Mouse (Mus musculus) MEL (cell line): Measurements from ENCODE around the gene Tlr7. TPM values are rescaled to one million over a fixed set of nuclear protein-coding genes. Genes with fewer than 3 reads are reported as not detected.

Experiments used
- DNase-seq: peaks from one replicate; pipeline ENCODE4 v3.0.0; 2011; ENCODE audit warnings: low read depth, low spot score
- H3K27ac ChIP-seq: 2 replicates; pipeline ENCODE4 v1.5.1; 2012; ENCODE audit warnings: low read depth, mild to moderate bottlenecking, control low read depth, low read length, moderate library complexity; ENCODE audit not compliant: control insufficient read depth
- H3K27me3 ChIP-seq, 2 experiments: fragments of 150-350 bp in 1 of 2; sonication (generic) in 1 of 2; 2 replicates each; pipeline ENCODE4 v1.6.1; 2012; ENCODE audit warnings: low read length in 2 of 2, mild to moderate bottlenecking in 2 of 2, improper control_type of control experiment in 1 of 2, moderate library complexity in 1 of 2; ENCODE audit not compliant: insufficient read depth in 2 of 2, control insufficient read depth in 1 of 2
- H3K36me3 ChIP-seq, 2 experiments: 2 replicates each; pipeline ENCODE4 v1.6.1; 2012 to 2014; ENCODE audit warnings: low read length in 2 of 2, improper control_type of control experiment in 1 of 2, inconsistent platforms in 1 of 2, mild to moderate bottlenecking in 1 of 2; ENCODE audit not compliant: insufficient read depth in 2 of 2, control insufficient read depth in 1 of 2
- H3K4me1 ChIP-seq, 2 experiments: fragments of 150-350 bp in 1 of 2; sonication (generic) in 1 of 2; 2 replicates each; pipeline ENCODE4 v1.6.1; 2012; ENCODE audit warnings: low read length in 2 of 2, improper control_type of control experiment in 1 of 2, mild to moderate bottlenecking in 1 of 2; ENCODE audit not compliant: insufficient read depth in 2 of 2, control insufficient read depth in 1 of 2
- H3K4me3 ChIP-seq, 2 experiments: fragments of 150-350 bp in 1 of 2; sonication (generic) in 1 of 2; 2 replicates each; pipeline ENCODE4 v1.5.1; 2012; ENCODE audit warnings: low read depth in 2 of 2, low read length in 2 of 2, mild to moderate bottlenecking in 2 of 2, moderate library complexity in 2 of 2, control low read depth in 1 of 2, improper control_type of control experiment in 1 of 2; ENCODE audit not compliant: control insufficient read depth in 1 of 2, insufficient read depth in 1 of 2
- H3K79me2 ChIP-seq: 2 replicates; pipeline ENCODE4 v1.6.1; 2012; ENCODE audit warnings: mild to moderate bottlenecking, low read length, moderate library complexity; ENCODE audit not compliant: control insufficient read depth, poor library complexity, insufficient read depth
- H3K9ac ChIP-seq: 2 replicates; pipeline ENCODE4 v1.6.1; 2012; ENCODE audit warnings: low read depth, mild to moderate bottlenecking, control low read depth, low read length, moderate library complexity; ENCODE audit not compliant: control insufficient read depth, poor library complexity, severe bottlenecking
- H3K9me3 ChIP-seq: fragments of 150-350 bp; sonication (generic); replicated peaks from 2 replicates; pipeline ENCODE4 v1.6.1; 2012; ENCODE audit warnings: mild to moderate bottlenecking, low read length, improper control_type of control experiment, moderate library complexity; ENCODE audit not compliant: insufficient read depth
- BHLHE40 ChIP-seq: IDR thresholded peaks from 2 replicates; pipeline ENCODE4 v1.6.1; 2012; ENCODE audit warnings: low read depth, mild to moderate bottlenecking, inconsistent platforms, low read length, improper control_type of control experiment, borderline replicate concordance
- ELF1 ChIP-seq: IDR thresholded peaks from 2 replicates; pipeline ENCODE4 v1.6.1; 2014; ENCODE audit warnings: low read depth, mild to moderate bottlenecking, inconsistent platforms, low read length, improper control_type of control experiment, moderate library complexity
- EP300 ChIP-seq, 2 experiments: IDR thresholded peaks; 2 replicates each; pipeline ENCODE4 v1.6.1; 2011; ENCODE audit warnings: improper control_type of control experiment in 2 of 2, low read length in 2 of 2, low read depth in 1 of 2, mild to moderate bottlenecking in 1 of 2
- MAZ ChIP-seq: IDR thresholded peaks from 2 replicates; pipeline ENCODE4 v1.6.1; 2012; ENCODE audit warnings: low read depth, mild to moderate bottlenecking, inconsistent platforms, low read length, improper control_type of control experiment
- MXI1 ChIP-seq: IDR thresholded peaks from 2 replicates; pipeline ENCODE4 v1.6.1; 2011; ENCODE audit warnings: mild to moderate bottlenecking, low read depth, low read length, improper control_type of control experiment
- MYC ChIP-seq: IDR thresholded peaks from 2 replicates; pipeline ENCODE4 v1.6.1; 2011; ENCODE audit warnings: low read depth, mild to moderate bottlenecking, low read length, improper control_type of control experiment, moderate library complexity
- NELFE ChIP-seq: IDR thresholded peaks from 2 replicates; pipeline ENCODE4 v1.6.1; 2011; ENCODE audit warnings: low read depth, low read length, improper control_type of control experiment
- POLR2A ChIP-seq, 2 experiments: IDR thresholded peaks; 2 replicates each; pipeline ENCODE4 v1.6.1; 2011 to 2012; ENCODE audit warnings: low read length in 2 of 2, mild to moderate bottlenecking in 2 of 2, control low read depth in 1 of 2, improper control_type of control experiment in 1 of 2, low read depth in 1 of 2, moderate library complexity in 1 of 2; ENCODE audit not compliant: control insufficient read depth in 1 of 2, insufficient read depth in 1 of 2, poor library complexity in 1 of 2
- POLR2AphosphoS2 ChIP-seq: IDR thresholded peaks from 2 replicates; pipeline ENCODE4 v1.6.1; 2011; ENCODE audit warnings: low read length, improper control_type of control experiment
- RCOR1 ChIP-seq: IDR thresholded peaks from 2 replicates; pipeline ENCODE4 v1.6.1; 2012; ENCODE audit warnings: low read depth, mild to moderate bottlenecking, inconsistent platforms, low read length, improper control_type of control experiment
- TAL1 ChIP-seq: IDR thresholded peaks from 2 replicates; pipeline ENCODE4 v1.6.1; 2012; ENCODE audit warnings: mild to moderate bottlenecking, inconsistent platforms, low read length, moderate library complexity, mixed read lengths
- USF1 ChIP-seq: IDR thresholded peaks from 2 replicates; pipeline ENCODE4 v1.6.1; 2014; ENCODE audit warnings: low read depth, mild to moderate bottlenecking, inconsistent platforms, low read length, improper control_type of control experiment, moderate library complexity
- USF2 ChIP-seq, 2 experiments: IDR thresholded peaks; 2 replicates each; pipeline ENCODE4 v1.6.1; 2011 to 2012; ENCODE audit warnings: improper control_type of control experiment in 2 of 2, low read length in 2 of 2, borderline replicate concordance in 1 of 2, inconsistent platforms in 1 of 2, low read depth in 1 of 2, mild to moderate bottlenecking in 1 of 2; ENCODE audit not compliant: insufficient read depth in 1 of 2
- polyA plus RNA-seq, 2 experiments: library from polyadenylated mRNA; stranded (reverse) in 1 of 2; unstranded in 1 of 2; fragments of >175 nt in 1 of 2; fragments of >200 nt in 1 of 2; gene quantifications; 2 replicates each; pipeline versions ENCODE4 v1.2.1 to v1.2.4; 2012; ENCODE audit warnings: low replicate concordance in 2 of 2, low read depth in 1 of 2; ENCODE audit not compliant: insufficient read length in 2 of 2, insufficient read depth in 1 of 2, missing spikeins in 1 of 2
- total RNA-seq: library from RNA; depleted of rRNA; stranded (reverse); fragments of 300-350 nt; gene quantifications from 2 replicates; pipeline ENCODE4 v1.2.3, GENCODE M21; 2012; rRNA removed

Gene Tlr7
- total and polyA plus RNA-seq, 3 experiments = not detected

GRCm38 (mm10) chrX:167264086-167264485, 66.3 kb downstream of the Tlr7 start, which contains the start of gene Tlr8:
TSS of gene Tlr8 (minus strand) at chrX:167264329.
- H3K27me3 ChIP-seq = no peaks in the 10 kb centered on the region
- no peaks in the 10 kb centered on the region for H3K36me3 ChIP-seq
- no peak within 1 kb of the TSS for H3K9ac ChIP-seq
- no peaks in the 10 kb centered on the region for H3K9me3 ChIP-seq
- H3K4me3 ChIP-seq = no peak within 1 kb of the TSS
- no peak for TF ChIP-seq BHLHE40
- no peak for TF ChIP-seq ELF1
- TF ChIP-seq POLR2AphosphoS2 = no peak
- H3K79me2 ChIP-seq = no peaks in the 10 kb centered on the region
- no peak for DNase-seq
- no peaks in the 10 kb centered on the region for H3K4me1 ChIP-seq
- no peak within 1 kb of the TSS for H3K27ac ChIP-seq

GRCm38 (mm10) chrX:167263530-167263929, 66.8 kb downstream of the Tlr7 start:
- Histone ChIP-seq H3K9me3 (no peaks in the 10 kb centered on the region), H3K9ac (no peak overlapping the region), H3K27me3 (no peaks in the 10 kb centered on the region), H3K4me1 (no peaks in the 10 kb centered on the region), H3K4me3 (no peak overlapping the region), H3K36me3 (no peaks in the 10 kb centered on the region), H3K79me2 (no peaks in the 10 kb centered on the region), H3K27ac (no peak overlapping the region)
- no peak for DNase-seq
- no peak for TF ChIP-seq EP300 (IDR thresholded peaks at IDR 0.05; ENCODE audit: low read depth in 1 of 2, low read length in 2 of 2)
- no peak for TF ChIP-seq MAZ
- no peak for TF ChIP-seq USF2 (IDR thresholded peaks at IDR 0.05; ENCODE audit: borderline replicate concordance in 1 of 2, insufficient read depth in 1 of 2, low read depth in 1 of 2, low read length in 2 of 2)
- no peak for TF ChIP-seq TAL1
- no peak for TF ChIP-seq NELFE
- no peak for TF ChIP-seq MXI1
- TF ChIP-seq RCOR1 = no peak
- no peak for TF ChIP-seq MYC
- TF ChIP-seq USF1 = no peak
- no peak for TF ChIP-seq POLR2A (IDR thresholded peaks at IDR 0.05; ENCODE audit: control insufficient read depth in 1 of 2, insufficient read depth in 1 of 2, low read depth in 1 of 2, low read length in 2 of 2, poor library complexity in 1 of 2)

Other genes with a start within 250 kb of the Tlr7 start
- not detected in 2 replicates for gene Tmsb4x, start 121.2 kb downstream of the Tlr7 start, total RNA-seq
- gene Tmsb4x, start 121.2 kb downstream of the Tlr7 start, polyA plus RNA-seq = not detected
- gene Tlr8, start 66.2 kb downstream of the Tlr7 start, total RNA-seq = not detected in 2 replicates
- not detected for gene Tlr8, start 66.2 kb downstream of the Tlr7 start, polyA plus RNA-seq
- gene Prps2, start 52.2 kb upstream of the Tlr7 start, total RNA-seq = not detected in 2 replicates
- not detected for gene Prps2, start 52.2 kb upstream of the Tlr7 start, polyA plus RNA-seq